Mouse (Mus musculus) heart, embryonic 16.5 days (tissue): Measurements from ENCODE around the gene Ces1g. TPM values are rescaled to one million over a fixed set of nuclear protein-coding genes. Genes with fewer than 3 reads are reported as not detected.

Source experiments
- polyA plus RNA-seq: library from polyadenylated mRNA; unstranded; fragments of >200 nt; fragmentation: Nextera tagmentation; extraction: Ambion mirVana; gene quantifications from 2 replicates; pipeline ENCODE4 v1.2.1, GENCODE M21; 2015

Ces1g gene
- polyA plus RNA-seq, 1 experiment from 2014 or later, result not detected

Other genes starting within 250 kb of the Ces1g start
- not detected in 2 replicates for gene Ces1c, start 206.0 kb downstream of the Ces1g start, polyA plus RNA-seq
- gene Ces1d, start 139.5 kb downstream of the Ces1g start, polyA plus RNA-seq, result 1.7 and 7.3 TPM in 2 replicates
- 0.09 TPM in 1 of 2 replicates, not detected in the other for gene Ces1e, start 107.7 kb downstream of the Ces1g start, polyA plus RNA-seq
- gene Ces1f, start 57.6 kb downstream of the Ces1g start, polyA plus RNA-seq, result 0.12 and 0.35 TPM in 2 replicates
- gene Ces1h, start 42.4 kb upstream of the Ces1g start, polyA plus RNA-seq, result not detected in 2 replicates
- 0.24 and 0.28 TPM in 2 replicates for gene Ces5a, start 198.5 kb upstream of the Ces1g start, polyA plus RNA-seq